Mouse (Mus musculus) right cerebral cortex, postnatal 25 days (tissue): Measurements from ENCODE around the gene Prps1l1.

ENCODE experiments used
- DNase-seq: peaks from one replicate; pipeline ENCODE4 v3.0.0; 2022

Gene Prps1l1

DNA sequence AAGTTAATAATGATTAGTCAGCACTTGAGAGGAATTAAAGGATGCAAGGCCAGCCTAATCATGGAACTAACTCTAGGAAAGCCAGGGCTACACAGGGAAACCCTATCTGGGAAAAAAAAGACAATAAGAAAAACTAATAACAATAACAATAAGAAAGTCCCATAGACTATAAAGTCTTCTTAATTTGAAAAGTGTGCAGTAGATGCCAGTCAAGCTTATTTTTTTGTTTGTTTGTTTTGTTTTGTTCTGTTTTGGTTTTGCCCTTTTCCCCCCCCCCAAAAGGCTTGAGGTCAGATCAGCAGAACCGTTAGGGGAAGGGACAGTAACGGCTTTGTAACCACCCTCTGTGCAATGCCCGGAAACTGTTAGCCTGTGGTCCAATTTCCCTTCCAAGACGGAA, at the start of gene Prps1l1:
TSS of gene Prps1l1 (plus strand) at position 301 of the 400 bp plus-strand sequence.
- DNase-seq = no peak

GRCm38 (mm10) chr12:34937918-34938317, 46.6 kb upstream of the Prps1l1 start:
- DNase-seq = no peak

DNA sequence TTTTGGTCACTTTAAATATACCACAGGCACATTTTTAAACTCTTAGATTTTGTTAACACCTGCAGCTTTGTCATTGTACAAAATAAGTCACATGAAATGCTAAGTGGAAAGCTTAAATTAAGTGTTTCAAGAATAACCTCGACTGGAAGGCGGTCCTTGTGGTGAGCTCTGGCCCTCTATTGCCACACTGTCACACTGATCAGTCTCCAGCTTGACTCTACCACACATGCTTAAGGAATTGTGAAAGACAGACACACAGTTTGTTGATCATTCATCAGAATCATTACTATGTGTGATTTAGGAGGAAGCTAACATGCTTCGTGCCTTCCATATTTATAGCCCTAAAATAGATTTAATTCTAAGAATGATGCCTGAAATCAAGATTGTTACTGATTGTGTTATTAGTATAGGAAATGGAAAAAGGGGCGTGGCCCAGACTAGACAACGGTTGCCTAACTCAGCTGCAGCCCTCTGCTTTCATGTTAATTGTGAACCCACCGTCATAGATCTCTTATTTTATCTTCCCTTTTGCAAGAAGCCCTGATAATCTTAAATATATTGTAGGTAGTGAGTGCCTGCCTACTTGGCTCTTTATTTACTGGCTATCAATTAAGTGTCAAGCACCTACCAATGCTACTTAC, 35.4 kb upstream of the Prps1l1 start:
- DNase-seq = no peak

DNA sequence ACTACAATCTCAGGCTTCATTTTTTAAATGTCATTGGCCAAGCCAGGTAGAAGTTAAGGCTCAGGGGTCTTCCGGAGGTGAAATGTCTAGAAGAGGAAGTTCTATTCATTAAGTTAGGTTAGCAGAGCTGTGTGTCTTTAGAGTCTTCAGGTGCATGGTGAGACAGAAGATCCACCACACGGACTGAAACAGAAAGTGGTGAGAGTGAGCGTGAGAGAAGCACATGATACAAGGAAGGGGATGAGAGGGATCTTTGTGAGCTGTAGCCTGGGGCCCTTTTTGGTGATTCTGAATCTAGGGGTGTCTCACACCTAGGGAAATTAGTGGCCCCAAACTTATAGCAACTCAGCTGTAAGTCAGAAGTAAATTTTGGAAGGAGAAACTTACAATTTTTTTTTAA, 8.6 kb upstream of the Prps1l1 start:
- no peak for DNase-seq

DNA sequence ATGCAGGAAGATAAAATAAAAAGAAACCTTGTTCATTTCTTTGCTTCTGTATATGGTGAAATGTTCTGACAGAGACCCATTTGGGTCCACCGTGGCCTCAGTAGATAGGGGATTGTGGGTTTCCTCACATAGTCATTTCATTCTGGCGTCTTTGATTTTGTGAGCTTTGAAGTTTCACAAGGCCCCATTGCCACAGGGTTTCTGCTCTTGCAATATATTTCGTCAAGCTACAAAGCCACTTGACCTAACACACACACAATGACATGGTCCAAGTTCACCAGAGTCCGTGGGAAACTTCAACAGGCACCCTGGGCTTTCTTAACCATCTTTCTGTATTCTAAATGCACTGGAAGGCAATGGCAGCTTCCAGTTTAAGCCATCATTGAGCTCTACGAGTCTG, 1.3 kb downstream of the Prps1l1 start:
- DNase-seq = no peak

DNA sequence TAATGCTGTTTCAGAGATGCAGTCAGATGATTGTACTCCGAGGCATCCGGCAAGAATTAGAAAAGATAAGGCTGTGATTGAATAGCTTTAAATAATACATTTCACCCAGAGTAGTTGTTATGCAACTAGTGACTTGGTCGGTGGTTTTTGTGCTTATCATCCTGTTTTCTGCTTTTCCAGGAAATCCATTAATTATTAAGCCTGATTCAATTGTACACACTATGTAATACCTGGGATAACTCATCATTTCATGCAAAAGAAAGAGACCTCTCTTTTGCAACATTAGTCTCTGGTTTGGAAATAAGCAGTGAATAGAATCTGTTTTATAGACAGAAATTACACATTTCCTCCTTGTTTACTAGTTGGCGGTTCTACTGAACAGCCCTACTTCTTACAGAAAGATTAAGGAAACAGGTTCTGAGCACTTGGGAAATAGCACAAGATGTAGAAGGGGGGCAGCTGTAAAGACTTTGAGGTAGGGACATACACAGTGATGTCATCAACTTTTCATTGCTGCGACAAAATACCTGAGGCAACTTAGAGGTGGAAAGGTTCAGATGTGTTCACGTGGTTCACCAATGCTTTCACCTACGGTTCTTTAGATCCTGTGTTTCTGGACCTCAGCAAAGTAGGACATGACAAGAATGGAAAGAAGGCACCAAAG, 5.1 kb downstream of the Prps1l1 start:
- DNase-seq = no peak

GRCm38 (mm10) chr12:34990387-34990786, 5.8 kb downstream of the Prps1l1 start:
- DNase-seq = no peak

GRCm38 (mm10) chr12:34991900-34992299, 7.3 kb downstream of the Prps1l1 start:
- no peak for DNase-seq

GRCm38 (mm10) chr12:34997597-34998182, 13.1 kb downstream of the Prps1l1 start:
- DNase-seq = no peak

DNA sequence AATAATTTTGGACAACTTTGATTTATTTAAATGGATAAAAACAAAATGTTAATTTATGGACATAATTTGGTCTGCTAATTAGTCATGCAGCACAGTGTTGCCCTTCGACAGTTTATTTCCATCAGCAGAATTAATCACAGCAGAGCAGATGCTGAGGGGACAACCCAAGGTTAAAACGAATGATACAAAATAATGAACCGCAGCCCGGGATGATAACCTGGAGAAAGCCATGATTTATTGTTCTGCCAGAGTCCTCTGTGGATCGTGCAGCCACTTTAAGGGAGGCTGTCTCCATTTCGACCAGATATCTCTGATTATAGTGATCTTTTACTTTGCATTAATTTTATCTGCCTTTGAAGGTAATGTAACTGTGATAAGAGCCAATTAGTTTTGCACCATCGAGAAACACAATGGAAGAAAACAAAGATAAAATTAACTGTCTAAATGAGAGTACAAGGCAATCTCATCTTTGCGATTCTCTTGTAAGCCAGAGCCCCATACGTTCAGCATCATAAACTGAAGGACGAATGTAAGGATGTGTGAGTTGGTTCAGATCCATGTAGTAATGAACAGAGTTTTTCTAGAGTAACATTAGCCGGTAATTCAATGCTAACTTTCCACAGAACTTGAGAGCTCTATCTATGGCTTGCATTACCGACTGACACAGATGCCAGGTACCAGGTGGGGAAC, 14.4 kb downstream of the Prps1l1 start:
- no peak for DNase-seq

DNA sequence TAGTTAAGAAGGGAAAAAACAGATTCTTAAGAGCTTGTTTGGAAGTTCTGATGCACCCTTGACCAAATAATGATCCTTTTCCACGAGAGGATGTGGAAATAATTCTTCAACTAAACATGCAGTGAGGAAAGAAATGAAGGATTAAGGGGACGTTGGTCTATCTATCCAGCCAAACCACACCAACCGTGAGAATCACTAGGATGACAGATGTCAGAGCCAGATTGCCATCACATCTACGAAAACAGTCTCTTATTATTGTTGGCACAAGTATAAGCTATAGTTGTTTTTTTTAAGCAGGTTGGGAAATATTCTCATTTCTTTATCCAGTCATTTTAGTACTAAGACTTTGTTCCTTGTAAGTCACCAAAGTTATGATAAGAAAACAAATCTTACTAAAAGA, 15.8 kb downstream of the Prps1l1 start:
- DNase-seq = no peak

DNA sequence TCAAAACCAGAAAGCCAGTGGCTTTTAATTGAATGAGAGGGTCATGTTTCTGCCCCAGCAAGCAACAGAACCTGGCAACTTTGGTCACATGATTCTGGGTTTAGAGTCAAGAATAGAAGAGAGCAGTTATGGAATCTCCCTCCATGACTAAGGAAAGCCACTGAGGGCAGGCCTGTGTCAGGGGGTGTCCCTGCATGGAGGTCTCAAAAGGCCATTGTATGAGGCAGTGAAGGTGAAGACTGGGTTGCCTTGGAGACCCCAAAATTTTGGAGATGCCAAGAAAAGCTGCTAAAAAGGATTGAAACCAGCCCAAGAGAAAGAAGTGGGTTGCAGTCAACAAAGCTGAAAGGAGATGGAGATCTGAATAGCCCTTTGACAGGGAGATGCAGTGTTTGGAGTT, 21.2 kb downstream of the Prps1l1 start:
- DNase-seq = no peak

- DNase-seq = no peak
These were observed 23.3 kb downstream of the Prps1l1 start for GRCm38 (mm10) chr12:35007851-35008250.

DNA sequence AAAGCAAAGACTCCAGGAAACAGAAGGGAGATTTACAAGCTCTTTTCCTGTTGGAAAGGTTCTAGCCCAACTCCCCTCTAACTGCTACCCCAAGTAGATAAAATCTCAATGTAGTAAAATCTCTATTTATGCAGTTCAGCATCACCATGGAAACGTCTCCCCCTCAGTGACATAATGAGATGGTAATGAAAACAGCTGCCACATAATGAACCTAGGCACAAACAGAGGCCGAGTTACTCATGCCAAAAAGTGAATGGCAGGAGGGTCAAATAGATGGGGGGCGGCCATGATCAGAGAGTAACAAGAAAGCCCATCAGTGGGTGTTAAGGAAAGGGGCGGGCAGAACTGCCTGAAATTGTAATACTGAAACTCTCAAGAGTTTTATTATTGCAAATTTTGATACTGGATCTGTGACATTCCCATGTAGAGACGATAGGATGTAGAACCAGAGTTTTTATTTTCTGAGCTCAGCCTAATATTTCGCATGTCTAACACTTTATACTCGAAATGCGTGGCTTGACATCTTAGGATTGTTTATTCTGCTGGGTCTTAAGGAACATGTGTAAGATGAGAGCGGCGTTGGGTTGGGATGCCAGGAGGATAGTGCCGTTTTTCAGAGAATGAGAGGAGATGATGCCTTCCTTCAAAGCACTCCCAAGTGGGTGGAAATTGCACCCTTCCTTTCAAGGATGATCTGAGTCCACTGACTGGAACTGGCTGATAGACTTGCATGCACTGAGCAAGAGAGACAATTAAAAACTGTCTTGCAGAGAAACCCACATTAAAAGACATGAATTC, 24.0 kb downstream of the Prps1l1 start:
- peak; percentile 10 for DNase-seq

DNA sequence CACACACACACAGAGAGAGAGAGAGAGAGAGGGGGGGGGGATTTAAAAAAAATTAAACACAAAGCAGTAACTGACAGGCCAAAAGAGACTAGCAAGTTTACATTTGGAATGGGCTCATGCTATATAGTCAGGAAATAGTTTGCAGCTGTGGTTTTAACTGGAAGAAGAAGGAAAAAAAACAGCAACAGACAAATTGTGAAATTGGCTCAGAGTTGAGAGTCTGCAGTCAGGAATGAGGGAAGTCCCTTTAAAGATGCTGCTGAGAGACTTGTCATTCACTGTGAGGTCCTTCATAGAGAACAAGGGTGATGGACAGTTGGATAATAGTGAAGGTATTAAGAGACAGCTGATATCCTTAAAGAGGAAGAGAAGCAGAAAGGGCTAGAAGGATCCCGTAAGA, 26.9 kb downstream of the Prps1l1 start:
- DNase-seq = no peak

DNA sequence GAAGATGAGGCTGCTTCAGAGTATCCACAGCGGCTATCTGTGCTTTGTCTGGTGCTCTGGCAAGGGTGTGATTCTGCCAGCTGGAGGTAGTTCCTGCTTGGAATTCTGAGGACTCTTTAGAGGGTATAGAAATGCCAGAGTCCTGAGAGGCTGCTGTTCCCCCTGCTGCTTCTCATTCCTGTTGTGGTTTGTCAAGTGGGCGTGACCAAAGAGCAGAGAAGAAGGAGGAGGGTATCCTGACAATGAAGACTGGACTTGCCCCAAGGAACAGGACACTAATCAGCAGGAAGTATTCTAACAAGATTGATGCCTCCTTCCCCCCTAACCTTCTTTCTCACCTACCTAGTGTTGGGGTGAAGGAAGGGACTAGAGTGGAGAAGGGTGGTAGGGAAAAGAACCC, 29.4 kb downstream of the Prps1l1 start:
- no peak for DNase-seq

- DNase-seq = no peak
These were observed 31.5 kb downstream of the Prps1l1 start for GRCm38 (mm10) chr12:35016056-35016455.

DNA sequence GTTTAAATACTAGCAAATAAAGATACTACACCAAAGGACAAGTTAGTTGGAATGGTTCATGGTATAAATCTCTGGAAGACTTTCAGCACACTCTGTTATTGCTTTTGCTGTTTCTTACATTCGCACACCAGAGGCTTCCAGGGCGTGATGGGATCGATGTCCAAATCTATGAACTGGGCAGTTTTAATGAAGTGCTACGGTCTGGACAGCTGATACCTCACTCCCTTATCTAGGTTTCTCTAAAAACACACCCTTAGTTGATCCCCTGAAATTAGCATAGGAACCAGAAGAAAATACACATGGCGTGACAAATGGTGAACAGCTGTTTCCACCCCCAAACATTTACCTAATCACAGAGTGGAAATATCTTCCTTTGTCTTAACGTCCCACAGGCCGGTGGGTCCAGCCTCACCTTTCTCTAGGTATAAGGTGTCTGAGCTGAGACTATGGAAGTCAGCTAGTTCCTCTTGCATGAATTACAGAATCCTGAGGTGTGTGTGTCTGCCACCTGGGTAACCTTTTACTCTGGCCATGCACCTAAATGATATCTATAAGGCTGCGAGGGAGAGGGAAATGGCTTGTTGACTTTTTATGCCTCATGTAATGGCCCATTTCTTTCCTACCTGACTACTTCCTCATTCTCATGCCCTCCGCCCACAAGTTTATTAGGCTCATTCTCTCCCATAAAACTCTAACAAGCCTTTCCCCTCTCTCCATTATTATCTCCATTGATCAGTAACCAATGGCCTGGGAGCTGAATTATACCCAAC, 32.1 kb downstream of the Prps1l1 start:
- no peak for DNase-seq

GRCm38 (mm10) chr12:35018679-35019237, 34.2 kb downstream of the Prps1l1 start:
- DNase-seq = no peak

DNA sequence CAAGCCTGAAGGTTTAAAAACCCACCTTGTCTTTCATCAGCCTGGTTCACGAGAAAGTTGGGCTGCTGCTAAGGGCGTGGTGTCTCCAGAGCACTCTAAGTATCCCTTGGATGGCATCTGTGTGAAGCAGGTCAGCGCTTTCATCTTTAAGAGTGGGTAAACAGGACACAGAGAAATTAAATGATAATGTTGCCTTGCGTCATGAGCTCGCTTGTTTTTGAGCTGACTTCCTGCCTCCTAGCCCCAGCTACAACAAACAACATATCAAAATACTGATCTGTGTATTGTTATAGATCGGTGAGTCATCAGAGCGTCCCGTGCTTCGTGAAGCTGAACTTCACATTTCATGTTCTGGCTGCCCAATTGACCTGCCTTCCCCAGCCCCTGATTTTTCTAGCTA, 36.7 kb downstream of the Prps1l1 start:
- DNase-seq = no peak

- DNase-seq = no peak
These were observed 37.5 kb downstream of the Prps1l1 start for GRCm38 (mm10) chr12:35022066-35022465.

DNA sequence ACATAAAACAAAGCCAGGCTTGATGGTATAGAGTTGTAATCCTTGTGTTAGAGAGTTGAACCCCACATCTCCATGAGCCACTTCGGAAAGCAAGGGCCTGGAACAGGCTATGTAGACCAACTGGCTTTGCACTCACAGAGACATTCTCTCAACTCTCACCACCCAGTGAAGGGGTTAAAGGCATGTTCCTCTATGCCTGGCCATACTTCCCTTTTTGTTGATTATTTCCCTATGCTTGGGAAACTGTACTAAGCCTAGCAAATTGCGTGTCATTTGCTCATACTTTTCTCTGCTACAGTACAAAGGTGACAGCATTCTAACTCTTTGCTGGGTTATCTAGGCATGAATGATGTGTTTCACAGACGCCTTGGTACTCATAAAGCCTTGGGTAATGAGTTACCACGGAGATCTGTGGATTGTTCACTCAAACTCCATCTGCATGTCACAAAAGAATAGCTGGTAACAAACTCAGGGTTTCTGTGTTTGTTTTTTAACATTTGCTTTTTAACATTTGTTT, 41.4 kb downstream of the Prps1l1 start:
- DNase-seq = no peak
